Mouse (Mus musculus): ENCODE measurements at regions not wholly inside any gene's neighbourhood (a gene's known extent, or its start where the extent isn't known, plus 50 kb on each side); places are given as distances from the start of the nearest gene placed in this dataset. TPM values are rescaled to one million over a fixed set of nuclear protein-coding genes. Genes with fewer than 3 reads are reported as not detected.

MicroRNA genes in the stretch of these regions (microRNA counts, 519-probe panel; counts per million panel counts)
- microRNA mmu-miR-1952 = 2,093 counts per million, percentile 30 among the panel's probes with 10 or more counts

Small RNA genes lying in the stretch of these regions (microRNA-seq; reads per million reads assigned to microRNA genes)
- not detected for gene Mir1952
